Mouse (Mus musculus) bone marrow macrophage, adult 2 months (primary cell): ENCODE measurements around the gene Sh2d3c.

Experiments
- CTCF ChIP-seq: IDR thresholded peaks from 2 replicates; pipeline ENCODE4 v1.5.1; 2012; ENCODE audit warnings: low read depth, mild to moderate bottlenecking, low read length, moderate library complexity
- POLR2A ChIP-seq: IDR thresholded peaks from 2 replicates; pipeline ENCODE4 v1.6.1; 2012; ENCODE audit warnings: mild to moderate bottlenecking, low read depth, low read length, borderline replicate concordance

DNA sequence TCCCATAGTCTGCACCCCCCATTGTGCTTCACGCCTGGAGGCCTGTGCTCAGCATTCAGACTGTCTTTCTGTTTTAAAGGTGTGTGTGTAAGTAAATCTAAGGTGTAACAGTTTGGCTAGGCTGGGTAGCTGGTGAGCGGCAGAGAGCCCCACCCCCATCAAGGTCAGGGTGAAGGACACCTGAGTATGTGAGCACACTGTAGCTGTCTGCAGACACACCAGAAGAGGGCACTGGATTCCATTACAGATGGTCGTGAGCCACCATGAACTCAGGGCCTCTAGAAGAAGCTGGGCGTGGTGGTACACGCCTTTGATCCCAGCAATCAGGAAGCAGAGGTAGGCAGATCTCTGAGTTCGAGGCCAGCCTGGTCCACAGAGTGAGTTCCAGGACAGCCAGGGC is 60.9 kb downstream of the Sh2d3c start:
- TF ChIP-seq CTCF (no peak), POLR2A (no peak)
